Mouse (Mus musculus) T-helper 2 cell (primary cell): Measurements from ENCODE around the gene Jund.

Experiments used
- in situ Hi-C: fragments of 300-600 bp; cut with MboI, MseI; formaldehyde crosslinking; loops from one replicate; pipeline ENCODE4 v1.15.1; 2025; ENCODE audit warnings: high pct_unique_total_duplicates

Jund gene

DNA sequence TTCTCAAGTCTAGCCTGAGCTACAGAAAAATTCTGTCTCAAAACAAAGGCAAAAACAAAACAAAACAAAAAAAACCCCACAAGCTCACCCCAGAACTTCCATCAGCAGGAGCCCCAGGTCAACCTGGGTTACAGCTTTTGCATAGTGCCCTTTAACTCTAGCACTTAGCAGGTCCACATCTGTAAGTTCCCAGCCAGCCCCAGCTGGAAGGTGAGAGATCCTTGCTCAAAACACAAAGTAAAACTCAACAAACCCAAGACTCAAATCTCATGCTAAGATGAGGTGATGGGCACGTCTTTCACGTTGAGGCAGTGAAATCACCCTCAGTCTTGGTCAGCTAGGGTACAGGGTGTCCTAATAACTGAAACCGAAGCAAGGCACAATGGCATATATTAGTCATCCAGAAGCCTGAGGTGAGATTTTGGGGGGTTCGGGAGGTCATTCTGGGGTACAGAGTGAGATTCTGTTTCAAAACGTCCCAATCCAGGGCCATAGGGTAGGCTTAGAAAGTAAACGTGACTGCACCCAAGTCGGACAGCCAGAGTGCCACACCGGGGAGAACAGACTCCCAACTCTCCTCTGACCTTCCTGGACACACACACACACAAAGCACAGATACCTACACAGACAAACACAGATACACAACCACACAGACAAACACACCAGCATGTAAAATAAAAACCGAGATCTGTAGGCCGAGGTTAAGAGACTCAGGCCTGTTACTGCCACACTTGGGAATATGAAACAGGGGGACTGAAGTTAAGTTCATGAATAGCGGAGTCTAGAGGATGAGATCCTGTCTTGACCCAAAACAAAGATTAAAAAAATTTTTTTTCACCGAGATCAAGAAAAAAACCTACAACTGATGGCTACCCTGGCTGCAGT lies 1.1 kb upstream of the Jund start:
- in situ Hi-C loops = no loop called here

DNA sequence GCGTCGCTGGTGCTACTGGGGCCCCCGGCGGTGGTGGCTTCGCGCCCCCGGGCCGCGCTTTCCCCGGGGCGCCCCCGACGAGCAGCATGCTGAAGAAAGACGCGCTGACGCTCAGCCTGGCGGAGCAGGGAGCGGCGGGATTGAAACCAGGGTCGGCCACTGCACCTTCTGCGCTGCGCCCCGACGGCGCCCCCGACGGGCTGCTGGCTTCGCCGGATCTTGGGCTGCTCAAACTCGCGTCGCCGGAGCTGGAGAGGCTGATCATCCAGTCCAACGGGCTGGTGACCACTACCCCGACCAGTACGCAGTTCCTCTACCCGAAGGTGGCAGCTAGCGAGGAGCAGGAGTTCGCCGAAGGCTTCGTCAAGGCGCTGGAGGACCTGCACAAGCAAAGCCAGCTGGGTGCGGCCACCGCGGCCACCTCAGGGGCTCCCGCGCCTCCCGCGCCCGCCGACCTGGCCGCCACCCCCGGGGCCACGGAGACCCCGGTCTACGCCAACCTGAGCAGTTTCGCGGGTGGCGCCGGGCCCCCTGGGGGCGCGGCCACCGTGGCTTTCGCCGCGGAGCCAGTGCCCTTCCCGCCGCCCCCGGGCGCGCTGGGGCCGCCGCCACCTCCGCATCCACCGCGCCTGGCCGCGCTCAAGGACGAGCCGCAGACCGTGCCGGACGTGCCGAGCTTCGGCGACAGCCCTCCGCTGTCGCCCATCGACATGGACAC lies 526 bp downstream of the Jund start:
- in situ Hi-C loops = no loop called here

DNA sequence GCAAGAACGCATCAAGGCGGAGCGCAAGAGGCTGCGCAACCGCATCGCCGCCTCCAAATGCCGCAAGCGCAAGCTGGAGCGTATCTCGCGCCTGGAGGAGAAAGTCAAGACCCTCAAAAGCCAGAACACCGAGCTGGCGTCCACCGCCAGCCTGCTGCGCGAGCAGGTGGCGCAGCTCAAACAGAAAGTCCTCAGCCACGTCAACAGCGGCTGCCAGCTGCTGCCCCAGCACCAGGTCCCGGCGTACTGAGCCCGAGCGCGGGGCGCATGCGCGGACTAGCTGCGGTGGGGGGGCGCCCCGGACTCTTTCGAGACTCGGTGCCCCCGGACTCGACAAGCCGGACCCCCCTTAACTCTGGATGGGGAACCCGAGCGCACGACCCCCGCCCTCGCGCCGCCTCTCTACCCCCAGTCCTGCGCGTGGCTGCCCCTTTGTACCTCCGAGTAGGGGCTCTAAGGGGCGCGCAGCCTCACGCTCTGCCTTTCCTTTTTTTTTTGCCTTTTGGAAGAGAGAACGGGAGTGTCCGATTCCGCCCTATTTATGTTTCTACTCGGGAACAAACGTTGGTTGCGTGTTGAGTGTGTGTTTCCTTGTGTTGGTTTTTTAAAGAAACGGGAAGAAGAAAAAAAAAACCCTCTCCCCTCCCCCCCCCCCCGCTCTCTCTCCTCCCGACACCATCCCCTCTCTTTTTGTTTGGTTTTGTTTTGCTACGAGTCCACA lies 1.2 kb downstream of the Jund start:
- in situ Hi-C loops = no loop called here

DNA sequence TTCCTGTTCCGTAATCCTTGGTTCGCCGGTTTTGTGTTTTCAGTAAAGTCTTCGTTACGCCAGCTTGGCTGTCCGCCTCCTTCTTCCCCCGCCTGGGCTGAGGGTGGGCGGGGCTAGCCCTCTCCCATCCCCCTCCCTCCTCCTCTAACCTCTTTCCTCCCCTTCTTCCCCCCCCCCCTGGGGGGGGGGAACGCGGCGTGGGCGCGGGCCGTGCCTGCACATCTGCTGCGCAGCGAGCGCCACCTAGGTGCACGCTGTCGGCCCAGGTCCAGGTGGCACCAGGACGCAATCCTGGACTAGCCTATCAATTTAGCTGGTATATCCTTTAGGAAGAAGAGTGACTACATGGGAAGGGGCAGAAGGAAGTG lies 1.8 kb downstream of the Jund start:
- in situ Hi-C loops = no loop called here

DNA sequence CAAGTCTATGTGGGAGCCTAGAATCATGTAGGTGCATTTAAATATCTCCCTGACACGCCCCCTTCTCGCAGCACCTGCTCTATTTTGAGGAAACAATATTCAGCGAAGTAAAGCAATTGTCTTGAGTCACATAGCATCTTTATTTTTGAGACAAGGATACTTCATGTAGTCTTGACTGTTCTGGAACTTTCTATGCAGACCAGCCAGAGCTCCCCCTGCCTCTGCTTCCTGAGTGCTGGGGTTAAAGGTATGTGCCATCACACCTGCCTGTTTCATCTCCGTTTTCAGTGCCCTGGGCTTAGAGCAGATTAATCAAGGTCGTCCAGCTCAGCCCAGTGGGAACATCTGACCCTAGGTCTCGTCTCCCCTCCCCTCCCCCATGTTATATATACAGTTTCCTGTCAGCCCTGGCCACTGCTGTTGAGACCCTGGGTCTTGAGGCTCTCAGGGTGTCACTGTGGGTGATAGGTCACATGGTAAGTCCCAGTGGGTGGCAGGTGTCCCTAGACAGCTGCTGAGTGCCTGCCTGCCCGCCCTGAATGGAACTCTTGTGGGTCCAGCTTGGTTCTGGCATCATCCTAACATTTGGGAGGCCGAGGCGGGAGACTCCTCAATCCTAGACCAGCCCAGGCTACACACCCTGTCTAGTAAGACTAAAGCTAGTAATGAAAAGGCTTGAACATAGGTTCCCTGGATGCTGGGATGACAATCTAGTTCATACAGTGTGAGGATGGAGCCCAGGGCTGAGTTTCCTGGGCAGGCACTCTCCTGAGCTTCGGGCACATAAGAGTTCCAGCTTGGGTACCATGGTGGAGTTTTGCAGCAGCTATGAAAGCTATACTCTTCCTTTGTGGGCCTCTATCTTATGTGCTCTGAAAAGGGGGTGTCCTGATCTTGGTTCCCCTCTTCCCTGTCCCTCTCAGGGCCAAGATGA lies 2.6 kb downstream of the Jund start:
- in situ Hi-C loops = no loop called here

DNA sequence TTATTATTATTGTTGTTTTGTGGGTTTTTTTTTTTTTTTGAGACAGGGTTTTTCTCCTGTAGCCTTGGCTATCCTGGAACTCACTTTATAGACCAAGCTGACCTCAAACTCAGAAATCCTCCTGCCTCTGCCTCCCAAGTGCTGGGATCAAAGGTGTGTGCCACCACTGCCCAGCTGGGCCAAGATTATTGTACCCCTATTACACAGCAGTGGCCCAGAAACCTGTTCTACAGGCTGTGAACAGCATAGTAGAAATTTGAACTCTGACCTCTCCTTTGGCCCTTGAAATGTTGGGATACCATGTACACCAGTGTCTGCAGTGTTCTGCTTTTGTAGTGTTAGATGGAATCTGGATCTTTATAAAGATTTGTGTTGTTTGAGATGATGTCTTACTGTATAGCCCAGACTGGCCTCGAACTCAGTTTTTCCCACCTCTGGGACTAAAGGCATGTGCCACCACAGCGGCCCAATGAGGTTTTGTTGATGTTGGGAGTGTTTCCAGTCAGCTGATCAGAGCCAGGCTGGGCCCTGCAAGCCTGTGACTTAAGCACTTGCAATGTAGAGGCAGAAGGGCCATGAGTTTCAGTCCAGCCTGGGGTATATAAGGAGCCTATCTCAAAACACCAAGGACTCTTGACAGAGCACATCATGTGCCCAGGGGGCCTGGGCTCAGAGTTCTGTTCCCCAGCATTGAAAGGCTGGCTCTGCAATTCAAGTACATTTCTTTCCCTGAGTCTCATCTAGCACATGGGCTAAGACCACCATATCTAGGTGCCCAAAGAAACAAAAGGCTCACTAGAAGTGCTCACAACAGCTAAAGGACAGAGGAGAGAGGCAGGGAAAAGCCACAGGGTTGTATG lies 3.5 kb downstream of the Jund start:
- in situ Hi-C loops = no loop called here

DNA sequence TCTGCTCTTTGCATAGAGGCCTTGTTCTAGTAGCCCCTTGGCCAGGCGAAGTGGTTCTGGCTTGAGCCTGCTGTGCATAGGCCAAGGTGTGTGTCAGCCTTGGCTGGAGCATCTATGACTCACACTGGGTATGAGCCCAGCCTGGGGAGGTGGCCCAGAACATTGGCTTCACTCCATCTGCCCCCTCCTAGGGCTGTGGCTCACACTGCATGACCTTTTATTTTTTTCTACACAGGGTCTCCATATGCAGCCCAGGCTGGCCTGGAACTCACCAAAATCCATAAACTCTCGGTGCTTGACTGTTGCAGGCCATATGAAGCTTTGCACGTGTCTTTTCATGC lies 4.1 kb downstream of the Jund start:
- in situ Hi-C loops = no loop called here

GRCm38 (mm10) chr8:70703287-70703686 lies 4.5 kb downstream of the Jund start, which contains the start of gene Iqcn:
Iqcn (plus strand) TSS chr8:70703457.
- in situ Hi-C loops = no loop called here

DNA sequence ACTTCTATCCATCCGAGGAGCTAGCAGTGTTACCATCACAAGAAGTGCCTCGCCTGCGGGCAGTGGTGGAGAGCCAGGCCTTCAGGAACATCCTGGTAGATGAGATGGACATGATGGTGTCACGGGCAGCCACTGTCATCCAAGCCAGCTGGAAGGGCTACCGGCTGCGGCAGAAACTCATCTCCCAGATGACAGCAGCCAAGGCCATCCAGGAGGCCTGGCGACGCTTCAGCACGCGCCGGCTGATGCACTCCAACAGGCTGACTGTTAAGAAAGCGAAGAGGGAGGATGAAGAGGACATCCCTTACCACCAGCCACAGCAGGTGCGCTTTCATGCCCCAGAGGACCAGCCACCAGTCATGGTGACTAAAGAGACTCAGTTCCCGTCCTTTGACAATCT lies 9.5 kb downstream of the Jund start:
- in situ Hi-C loops = no loop called here

DNA sequence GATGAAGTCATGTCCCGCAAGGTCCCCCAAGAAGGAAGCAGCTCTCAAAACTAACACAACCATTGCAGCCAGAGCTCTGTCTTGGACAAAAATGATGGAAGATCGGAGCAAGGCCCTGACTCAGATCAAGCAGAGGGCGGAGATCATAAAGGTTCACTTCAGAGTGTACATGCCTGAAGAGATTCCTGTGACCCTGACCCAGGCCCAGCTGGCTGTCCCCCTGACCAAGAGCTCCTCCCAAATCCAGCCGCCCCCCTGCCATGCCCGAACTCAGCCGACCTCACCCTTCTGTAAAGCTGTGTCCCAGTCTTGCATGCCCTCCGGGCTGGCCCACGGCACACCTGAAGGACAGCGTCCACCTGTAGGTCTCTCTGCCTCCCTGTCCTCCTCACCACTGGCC lies 11.0 kb downstream of the Jund start:
- in situ Hi-C loops = loop anchor here (5.0 kb wide), 2 partner anchors 38 to 47 kb away; partner anchors contain the start of gene Pgpep1

DNA sequence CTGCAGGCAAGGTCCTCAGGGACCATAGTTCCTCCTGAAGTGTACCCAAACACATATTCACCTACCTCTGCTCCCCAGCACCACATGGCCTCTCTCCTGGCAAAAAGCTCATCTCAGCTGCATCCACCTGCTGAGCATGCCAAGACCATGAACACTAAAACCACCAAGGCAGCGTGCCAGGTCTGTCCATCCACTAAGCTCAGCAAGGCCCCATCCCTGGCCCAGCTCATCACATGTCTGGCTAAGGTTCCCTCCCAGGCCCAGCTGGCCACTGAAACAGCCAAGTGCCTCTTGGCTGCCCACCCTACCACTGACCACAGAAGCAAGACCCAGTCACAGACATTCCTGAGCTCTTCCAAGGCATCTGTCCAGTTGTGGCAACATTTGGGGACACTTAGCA lies 11.5 kb downstream of the Jund start:
- in situ Hi-C loops = loop anchor here (5.0 kb wide), 2 partner anchors 37 to 48 kb away; partner anchors contain the start of gene Pgpep1

DNA sequence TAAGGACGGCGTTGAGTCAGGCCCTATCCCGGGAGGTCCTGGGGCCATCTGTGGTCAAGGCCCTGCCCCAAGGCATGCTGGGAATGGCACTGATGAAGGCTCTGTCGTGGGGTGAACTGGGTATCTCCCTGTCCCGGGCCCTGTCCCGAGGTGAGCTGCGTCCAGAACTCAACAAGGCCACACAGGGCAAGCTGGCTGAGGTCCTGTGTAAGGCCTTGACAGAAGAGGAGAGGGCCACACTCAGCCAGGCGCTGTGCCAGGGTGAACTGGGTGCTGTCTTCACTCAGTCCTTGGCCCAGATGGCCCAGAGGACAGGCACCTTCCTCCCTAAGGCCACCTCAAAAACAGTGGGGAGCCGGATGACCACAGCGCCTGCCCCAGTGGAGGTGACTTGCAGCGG lies 12.3 kb downstream of the Jund start:
- in situ Hi-C loops = loop anchor here (5.0 kb wide), 2 partner anchors 36 to 49 kb away; partner anchors contain the start of gene Pgpep1

DNA sequence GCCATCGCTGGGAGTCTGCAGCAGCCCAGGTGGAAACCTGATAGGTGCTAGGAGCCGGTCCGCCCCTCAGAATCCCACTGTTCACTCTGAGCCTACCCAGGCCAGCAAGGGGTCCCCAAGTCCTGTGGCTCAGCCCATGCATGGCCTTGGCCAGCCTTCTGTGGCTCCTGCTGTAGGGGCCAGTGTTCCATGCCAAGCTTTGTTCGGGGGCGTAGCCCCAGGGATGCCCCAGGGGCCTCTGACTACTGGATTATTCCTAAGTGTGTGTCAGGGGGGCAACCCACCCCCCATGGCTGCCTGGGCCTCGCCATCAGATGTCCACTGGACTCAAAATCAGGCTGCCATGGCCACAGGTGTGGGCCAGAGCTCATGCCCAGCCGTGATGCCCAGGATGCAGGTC lies 15.2 kb downstream of the Jund start:
- in situ Hi-C loops = loop anchor here (5.0 kb wide), 2 partner anchors 33 to 52 kb away; partner anchors contain the start of gene Pgpep1

DNA sequence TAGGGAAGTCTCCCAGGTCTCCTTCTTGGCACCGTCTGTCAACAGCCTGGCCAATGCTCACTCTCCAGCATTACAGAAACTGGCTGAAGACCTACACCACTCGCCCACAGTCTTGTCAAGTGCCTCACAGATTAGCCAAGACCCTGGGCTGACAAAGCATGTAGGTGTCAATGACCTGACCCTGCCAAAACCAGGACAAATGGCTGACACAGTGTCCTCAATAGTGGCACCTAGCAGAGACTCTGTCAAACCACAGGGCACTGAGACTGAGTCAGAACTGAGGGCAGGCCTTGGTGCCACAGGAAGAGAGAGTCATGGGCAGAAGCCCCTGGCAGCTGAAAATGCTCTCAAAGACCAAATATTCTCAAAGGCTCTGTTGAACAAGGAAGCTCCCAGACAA lies 16.3 kb downstream of the Jund start:
- in situ Hi-C loops = loop anchor here (5.0 kb wide), 1 partner anchor 52 kb away; no protein-coding TSS in a partner anchor

DNA sequence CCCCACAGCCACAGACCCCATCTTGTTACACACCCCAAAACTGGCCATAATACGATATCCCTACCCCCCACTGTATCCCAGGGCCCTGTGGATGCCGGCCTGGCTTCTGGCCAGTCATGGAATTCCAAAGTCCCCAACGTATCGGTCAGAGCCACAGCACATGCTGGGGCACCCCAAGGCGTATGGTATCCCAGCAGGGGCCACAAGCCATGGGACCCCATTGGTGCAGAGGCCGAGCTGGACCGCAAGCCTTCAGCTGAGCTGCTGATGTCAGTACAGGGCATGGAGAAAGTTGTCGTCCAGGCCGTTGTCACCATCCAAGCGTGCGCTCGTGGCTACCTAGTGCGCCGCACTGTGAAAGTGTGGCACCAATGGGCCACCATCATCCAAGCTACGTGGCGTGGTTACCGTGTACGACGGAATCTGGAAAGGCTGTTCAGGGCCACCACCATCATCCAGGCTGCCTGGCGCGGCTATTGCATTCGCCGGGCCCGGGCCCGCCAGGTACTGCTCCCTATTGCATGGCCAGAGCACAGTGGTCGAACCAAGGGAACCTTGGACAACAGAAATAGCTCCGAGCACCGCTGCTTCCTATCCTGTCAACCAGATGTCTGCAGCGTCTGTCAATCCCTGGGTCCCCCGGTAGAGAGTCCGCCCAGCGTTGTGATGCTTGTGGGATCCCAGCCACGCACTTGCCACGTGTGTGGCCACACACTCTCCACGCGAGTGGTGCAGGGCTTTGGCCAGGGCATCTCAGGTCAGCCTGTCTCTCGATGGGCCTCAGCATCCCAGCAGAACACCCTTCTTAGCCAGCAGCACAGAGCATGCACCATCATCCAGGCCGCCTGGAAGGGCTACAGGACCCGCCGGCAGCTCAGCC lies 18.0 kb downstream of the Jund start:
- in situ Hi-C loops = loop anchor here (5.0 kb wide), 1 partner anchor 51 kb away; no protein-coding TSS in a partner anchor

DNA sequence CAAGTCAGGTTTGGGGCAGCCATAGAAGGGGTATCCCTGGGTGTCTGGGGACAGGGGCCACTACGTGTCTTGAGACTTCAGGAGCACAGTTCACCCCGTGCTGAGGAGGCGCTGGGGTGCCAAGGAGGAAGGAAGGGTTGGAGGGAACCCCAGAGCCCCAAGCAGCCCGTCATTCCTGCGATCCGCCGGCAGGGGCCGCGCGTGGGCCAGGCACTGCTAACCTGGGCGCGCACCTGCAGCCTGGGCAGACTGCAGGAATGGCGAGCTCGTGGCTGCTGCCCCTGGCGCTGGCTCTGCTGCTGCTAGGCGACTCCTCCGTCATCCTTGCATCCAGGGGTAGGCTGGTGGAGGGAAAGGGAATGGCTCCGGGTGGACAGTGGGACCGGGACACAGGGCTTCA lies 19.5 kb downstream of the Jund start, which contains the start of gene Gm3336:
Gene Gm3336, plus strand, starts transcription at position 247 of the 400 bp plus-strand sequence.
- in situ Hi-C loops = loop anchor here (5.0 kb wide), 1 partner anchor 49 kb away; no protein-coding TSS in a partner anchor

- in situ Hi-C loops = loop anchor here (5.0 kb wide), 1 partner anchor 47 kb away; no protein-coding TSS in a partner anchor
These were observed 21.1 kb downstream of the Jund start for GRCm38 (mm10) chr8:70719796-70720270.

DNA sequence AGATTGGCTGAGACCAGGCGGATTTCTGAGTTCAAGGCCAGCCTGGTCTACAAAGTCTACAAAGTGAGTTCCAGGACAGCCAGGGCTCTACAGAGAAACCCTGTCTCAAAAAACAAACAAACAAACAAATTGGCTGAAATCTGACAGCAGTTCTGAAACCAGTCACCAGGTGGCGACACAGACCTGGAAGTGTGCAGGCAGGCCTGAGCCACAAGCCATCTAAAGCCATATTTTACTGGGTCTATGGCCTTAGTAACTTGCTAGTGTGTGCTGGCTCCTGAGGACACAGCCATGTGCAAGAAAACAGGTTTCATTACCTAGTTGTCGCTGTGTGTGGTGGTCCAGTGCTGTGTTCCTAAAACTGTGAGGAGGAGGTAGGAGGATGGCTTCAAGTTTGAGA lies 22.0 kb downstream of the Jund start:
- in situ Hi-C loops = no loop called here

- in situ Hi-C loops = no loop called here
These were observed 22.9 kb downstream of the Jund start for GRCm38 (mm10) chr8:70721601-70722000.
